Mouse (Mus musculus) lung, postnatal 14 days (tissue): ENCODE data around the gene Tmem252.

ENCODE experiments used
- DNase-seq: peaks from one replicate; pipeline ENCODE4 v3.0.0; 2021

The Tmem252 gene

GRCm38 (mm10) chr19:24673762-24674161, at the start of gene Tmem252:
Gene Tmem252 (plus strand): TSS chr19:24674008.
- no peak for DNase-seq

DNA sequence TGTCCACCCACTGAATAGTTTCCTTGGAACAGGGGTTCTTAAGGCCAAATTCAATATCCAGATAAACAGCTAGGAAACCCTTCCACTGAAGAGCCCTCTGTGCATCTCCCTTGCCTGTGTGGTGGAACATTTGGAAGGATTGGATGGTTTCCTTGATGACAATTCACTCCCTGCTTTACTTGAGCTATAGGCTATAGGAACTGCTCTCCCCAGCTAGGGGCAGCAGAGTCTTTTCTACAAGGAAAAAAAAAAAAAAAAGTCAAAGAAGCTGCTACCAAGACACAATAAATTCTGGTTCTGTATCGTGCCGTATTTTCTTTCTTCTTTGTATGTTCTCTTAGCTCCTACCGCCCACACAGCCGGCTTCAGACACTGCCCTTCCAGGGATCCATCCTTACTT, 45.8 kb upstream of the Tmem252 start:
- no peak for DNase-seq

DNA sequence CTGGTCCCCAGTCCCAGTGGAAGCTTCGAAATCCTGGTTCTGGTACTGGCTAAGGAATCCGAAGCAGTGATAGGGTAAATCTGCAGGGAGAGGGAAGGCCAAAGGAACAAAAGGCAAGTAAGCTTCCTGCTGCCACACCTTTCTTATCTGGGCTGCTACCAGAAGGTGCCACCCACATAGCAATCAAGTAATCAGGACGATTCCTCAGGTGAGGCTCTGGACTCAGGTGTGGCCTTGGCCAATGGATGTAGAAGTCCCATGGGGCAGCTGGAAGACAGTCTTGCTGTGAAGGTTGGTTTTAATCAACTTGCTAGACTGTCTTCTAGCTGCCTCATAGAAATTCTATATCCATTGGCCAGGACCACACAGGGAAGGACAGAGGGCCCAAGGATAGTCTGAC, 40.8 kb upstream of the Tmem252 start:
- DNase-seq = no peak

GRCm38 (mm10) chr19:24634602-24635001, 39.2 kb upstream of the Tmem252 start:
- peak; percentile 74 for DNase-seq

DNA sequence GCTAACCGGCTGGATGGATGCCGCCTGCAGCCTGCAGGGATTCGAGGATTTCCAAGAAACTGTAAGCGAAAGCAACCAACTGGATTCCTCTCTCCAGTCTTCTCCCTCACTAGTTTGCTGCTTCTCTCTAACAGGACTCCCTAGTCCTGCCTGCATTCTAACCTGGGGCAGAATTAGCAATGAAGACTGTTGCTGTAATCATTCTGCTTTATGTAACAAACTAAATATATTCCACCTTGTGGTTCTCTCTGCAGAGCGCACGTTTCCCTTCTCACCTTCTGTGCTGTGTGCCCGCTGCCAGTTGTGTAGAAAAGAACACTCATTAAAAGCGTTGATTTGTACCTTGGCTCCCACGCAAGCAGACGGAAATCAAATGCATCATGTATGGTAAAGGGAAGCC, 37.2 kb upstream of the Tmem252 start:
- no peak for DNase-seq

- no peak for DNase-seq
Measured at GRCm38 (mm10) chr19:24637988-24638387, 35.8 kb upstream of the Tmem252 start.

- DNase-seq = no peak
Measured at GRCm38 (mm10) chr19:24640982-24641381, 32.8 kb upstream of the Tmem252 start.

DNA sequence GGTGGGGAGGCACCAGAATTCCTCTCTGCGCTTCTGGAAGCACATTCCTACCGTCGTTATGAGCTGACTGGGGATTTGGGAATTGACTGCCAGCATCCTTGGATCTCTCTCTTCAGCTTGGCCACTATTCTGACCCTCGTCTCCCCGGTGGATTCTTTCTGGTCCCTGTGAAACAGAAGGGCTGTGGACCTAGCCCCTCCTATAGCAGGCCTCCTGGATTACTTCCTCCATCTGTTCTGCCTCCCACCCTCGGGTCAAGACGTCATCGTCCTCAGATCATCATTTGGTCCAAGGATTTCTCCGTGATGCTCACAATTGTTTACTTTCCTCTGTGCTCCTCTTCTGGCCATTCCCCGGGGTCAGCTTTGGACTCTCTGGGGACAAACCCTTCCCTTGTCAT, 28.8 kb upstream of the Tmem252 start:
- DNase-seq = no peak

DNA sequence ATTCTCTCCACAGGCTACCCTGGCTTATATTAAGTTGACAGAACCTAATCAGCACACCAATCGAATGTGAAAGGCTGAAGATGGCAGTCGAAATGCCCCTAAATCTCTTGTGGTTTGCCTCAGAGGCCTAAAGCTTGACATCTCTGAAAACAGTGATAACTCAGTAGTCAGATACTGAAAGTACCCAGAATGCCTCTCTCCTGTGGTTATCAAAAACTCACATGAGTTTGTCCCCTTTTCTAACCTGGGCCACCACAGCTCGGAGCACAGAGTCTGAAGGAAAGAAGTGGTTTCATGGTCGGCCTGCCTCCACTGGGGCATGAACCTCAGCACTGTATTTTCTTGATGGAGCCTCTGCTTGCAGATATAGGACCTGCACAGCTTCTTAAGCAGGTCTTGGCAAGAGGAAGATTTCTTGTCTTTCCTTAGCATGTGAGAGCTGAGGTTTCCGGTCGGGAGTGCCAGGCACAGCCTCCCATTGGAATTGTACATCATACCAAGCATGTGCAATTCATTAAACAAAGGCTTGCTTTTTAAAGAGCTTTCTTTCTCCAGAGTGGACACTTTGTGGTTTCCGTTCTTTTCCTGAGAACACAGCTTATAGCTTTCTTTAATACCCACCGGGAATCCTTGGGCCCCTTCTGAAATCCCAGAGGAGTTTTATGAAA, 27.5 kb upstream of the Tmem252 start:
- no peak for DNase-seq

DNA sequence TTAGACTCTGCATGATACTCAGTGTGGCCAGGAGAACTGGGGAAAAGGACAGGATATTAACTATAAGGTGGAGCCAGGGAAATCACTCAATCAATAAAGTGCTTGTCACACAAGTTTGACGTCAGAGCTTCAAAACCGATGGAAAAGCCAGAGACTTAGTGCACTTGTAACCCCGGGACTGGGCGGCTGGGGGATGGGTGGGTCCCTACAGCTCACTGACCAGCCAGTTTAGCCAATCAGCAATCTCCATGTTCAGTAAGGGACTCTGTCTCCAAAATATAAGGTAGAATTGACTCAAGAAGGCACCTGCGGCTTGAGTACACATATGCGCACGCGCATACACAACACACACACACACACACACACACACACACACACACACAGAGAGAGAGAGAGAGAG, 25.8 kb upstream of the Tmem252 start:
- no peak for DNase-seq

DNA sequence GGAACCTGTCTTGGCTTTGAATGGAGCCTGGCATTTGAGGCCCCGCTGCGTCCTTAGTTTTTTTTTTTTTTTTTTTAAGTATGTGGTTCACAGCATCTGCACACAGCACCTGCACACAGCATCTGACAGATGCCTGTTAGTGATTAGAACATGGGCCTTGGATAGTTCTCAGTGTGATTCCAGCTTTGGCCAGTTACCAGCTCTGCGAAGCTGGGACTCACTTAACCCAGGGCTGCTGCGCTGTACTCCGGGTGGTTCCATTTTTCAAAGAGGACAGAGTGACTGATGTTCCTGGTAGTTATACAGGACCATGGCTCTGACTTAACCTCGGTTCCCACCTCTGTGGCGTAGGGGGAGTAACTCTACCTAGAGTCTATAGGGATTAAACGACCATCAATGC, 23.4 kb upstream of the Tmem252 start:
- no peak for DNase-seq

DNA sequence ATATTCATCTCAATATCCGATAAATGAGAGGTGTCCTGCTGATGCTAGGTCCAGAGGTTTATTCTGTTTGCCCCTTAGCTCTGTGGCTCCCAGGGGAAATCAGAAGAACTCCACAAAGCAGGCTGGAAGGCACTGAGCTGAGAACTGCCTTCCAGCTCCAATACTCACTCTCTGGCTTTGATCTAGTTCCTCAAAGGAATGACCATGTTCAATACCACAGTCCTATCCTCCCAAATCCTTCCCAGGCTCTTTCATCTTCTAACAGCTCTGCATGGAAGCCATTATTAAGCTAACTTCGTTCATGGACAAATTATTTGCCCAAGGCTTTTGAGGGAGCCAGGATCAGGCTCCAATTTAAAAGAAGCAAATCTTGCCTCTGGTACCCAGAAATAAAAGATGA, 22.2 kb upstream of the Tmem252 start:
- DNase-seq = no peak

DNA sequence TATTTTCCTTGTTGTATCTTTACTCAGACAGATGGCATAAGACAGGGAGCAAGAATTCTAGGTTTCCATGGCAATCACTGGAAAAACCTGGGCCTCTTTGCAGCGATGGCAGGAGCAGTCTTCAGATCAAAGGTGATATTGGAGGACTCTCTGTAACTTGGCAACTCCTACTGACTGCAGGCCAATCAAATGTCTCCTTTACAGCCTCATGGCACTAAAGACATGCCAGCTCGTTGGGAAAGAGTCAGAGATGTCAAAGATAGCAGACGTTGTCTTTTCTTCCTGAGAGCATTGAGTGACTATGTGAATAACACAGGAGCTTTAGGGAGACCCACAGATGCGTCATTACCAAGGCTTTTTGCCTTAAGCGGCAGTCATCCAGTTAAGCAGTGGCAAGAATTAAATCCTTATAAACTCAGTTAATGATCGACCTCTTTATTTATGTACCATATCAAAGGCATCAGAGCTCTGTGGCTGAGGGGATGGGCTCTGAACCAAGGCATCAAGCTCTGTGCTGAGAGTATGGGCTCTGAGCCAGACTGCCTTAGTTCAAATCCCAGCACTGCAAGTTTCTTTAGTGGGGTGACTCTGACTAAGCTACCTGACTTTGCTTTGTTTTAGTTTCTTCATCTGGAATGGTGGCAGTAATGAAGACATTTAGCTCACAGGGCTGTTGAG, 21.3 kb upstream of the Tmem252 start:
- no peak for DNase-seq

DNA sequence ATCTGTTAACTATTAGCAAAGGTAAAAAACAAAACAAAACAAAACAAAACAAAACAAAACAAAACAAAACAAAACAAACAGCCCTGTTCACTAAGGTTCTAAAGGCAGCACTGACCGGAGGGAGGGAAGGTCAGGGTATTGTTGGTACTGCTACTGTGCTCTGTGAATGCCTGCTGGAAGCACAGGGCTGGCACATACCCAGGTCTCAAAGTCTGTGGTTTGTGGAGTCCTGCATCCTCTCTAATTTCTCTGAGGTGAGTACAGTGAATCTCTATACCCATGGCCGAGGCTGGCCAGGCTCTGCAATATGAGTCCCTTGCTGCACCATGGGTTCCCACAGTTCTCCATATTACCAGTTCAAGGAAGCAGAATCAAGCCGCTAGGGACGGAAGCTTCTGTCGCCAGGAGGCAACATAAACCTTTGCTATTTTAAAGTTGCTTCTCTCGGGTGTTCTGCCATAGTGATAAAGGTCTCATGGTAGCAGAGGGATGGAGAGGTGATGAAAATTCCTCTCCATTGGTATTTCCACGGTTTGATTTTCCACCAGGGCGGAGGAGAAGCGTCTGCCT, 20.5 kb upstream of the Tmem252 start:
- no peak for DNase-seq

DNA sequence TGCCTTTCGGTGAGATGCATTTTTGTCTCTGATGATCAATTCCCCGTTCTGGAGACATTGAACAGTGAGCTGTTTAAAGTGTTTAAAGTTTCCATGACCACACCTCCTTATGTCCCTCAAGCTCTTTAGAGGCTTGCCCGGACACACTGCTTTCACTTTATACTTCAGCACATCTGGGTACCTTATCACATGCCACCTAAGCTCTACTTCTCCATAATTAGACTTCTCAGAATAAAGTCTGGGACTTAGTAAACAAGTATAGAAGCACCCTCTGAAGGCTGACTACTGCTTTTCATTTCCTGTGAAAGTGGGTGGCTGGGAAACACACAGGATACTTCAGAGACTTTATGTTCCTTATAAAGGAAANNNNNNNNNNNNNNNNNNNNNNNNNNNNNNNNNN, 16.8 kb upstream of the Tmem252 start:
- DNase-seq = no peak

- no peak for DNase-seq
Measured at GRCm38 (mm10) chr19:24662346-24662745, 11.5 kb upstream of the Tmem252 start.

- no peak for DNase-seq
Measured at GRCm38 (mm10) chr19:24665771-24666170, 8.0 kb upstream of the Tmem252 start.

DNA sequence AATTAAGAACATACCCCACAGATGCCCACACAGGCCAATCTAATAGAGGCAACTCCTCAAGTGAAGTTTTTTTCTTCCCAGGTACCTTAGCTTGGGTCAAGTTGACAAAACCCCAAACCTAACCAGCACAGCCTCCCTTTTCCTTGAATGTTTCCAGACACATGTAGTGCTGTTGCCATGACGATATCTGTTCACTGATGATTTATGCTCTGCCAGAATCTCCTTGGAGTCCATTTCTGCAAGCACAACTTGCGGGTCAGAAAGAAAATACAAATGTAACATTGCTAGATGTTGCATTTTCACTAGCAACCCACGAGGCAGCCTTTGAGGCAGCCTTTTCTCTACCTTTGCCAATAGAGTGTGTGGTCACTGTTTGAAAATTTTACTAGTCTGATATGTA, 6.3 kb upstream of the Tmem252 start:
- DNase-seq = no peak

GRCm38 (mm10) chr19:24671571-24671970, 2.2 kb upstream of the Tmem252 start:
- no peak for DNase-seq

GRCm38 (mm10) chr19:24672366-24672960, 1.3 kb upstream of the Tmem252 start:
- DNase-seq = peak; percentile 14

- peak; percentile 41 for DNase-seq
Measured at GRCm38 (mm10) chr19:24673331-24673730, 477 bp upstream of the Tmem252 start.

GRCm38 (mm10) chr19:24676429-24676828, 2.6 kb downstream of the Tmem252 start:
- DNase-seq = no peak

DNA sequence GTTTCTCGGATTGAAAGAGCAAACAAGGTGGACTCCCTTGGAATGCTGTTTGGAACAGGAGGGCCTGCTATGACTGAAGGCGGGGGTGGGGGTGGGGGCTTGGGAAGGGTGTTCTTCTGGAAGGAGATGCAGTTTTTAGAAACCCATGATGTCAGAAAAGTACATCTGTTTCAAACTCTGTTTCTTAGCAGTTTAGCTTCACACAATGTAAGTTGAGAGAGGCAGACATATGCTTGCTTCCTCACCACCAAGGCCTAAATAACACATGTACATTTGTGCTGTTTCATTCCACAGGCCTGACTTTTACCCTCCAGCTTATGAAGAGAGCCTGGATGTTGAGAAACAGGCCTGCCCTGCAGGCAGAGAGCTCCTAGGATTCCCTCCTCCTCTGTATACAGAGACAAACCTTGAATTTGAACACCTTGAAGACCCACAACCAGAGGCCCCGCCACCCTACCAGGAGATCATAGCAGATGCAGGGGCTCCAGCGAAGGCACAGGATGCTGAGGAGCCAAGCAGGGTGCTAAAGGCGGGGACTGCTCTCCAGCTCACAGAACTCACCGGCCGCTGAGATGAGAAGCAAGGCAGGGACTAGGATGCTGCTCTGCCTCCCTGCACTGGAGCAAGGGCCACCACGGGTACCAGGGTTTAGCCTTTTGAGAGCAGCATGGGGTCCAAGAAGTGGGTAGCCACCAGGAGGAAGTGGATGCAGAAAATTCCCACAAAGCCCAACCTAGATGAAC, 3.6 kb downstream of the Tmem252 start:
- DNase-seq = no peak
